Mouse (Mus musculus): ENCODE data around the gene Gm8165. TPM values are rescaled to one million over a fixed set of nuclear protein-coding genes. Genes with fewer than 3 reads are reported as not detected.
"Not testable (repeated sequence)": the region's sequence is repeated elsewhere in the genome, so short reads cannot be mapped to it uniquely, and the experiment has no call there.

Gene Gm8165
- polyA plus RNA-seq (2012; rRNA removed), result not detected in 2 replicates

GRCm38 (mm10) chr14:43677099-43677498, at the start of gene Gm8165:
Gene Gm8165, minus strand, starts transcription at chr14:43677199.
- not testable (repeated sequence) for H3K27ac ChIP-seq (ENCODE audit: insufficient read depth, low read length); H3K4me3 ChIP-seq (ENCODE audit: insufficient read depth, low read length); H3K4me1 ChIP-seq (ENCODE audit: control insufficient read depth, insufficient read depth, low read length)

GRCm38 (mm10) chr14:43697621-43698020, 20.6 kb upstream of the Gm8165 start, which contains the start of gene Gm7324:
Gene Gm7324, plus strand, starts transcription at chr14:43697828.
- not testable (repeated sequence) for H3K4me1 ChIP-seq (ENCODE audit: control insufficient read depth, insufficient read depth, low read length); H3K4me3 ChIP-seq (ENCODE audit: insufficient read depth, low read length); H3K27ac ChIP-seq (ENCODE audit: insufficient read depth, low read length)

Other genes starting within 250 kb of the Gm8165 start
- gene Gm5799, start 133.6 kb downstream of the Gm8165 start, polyA plus RNA-seq (2012; rRNA removed), result not detected in 2 replicates
- gene Gm17654, start 98.1 kb downstream of the Gm8165 start, polyA plus RNA-seq (2012; rRNA removed), result not detected in 2 replicates
- not detected in 2 replicates for gene Gm10375, start 69.2 kb downstream of the Gm8165 start, polyA plus RNA-seq (2012; rRNA removed)
- gene Gm7324, start 20.6 kb upstream of the Gm8165 start, polyA plus RNA-seq (2012; rRNA removed), result 0.29 and 0.44 TPM in 2 replicates
- gene Gm16506, start 50.3 kb upstream of the Gm8165 start, polyA plus RNA-seq (2012; rRNA removed), result not detected in 2 replicates
- not detected in 2 replicates for gene Gm6526, start 70.7 kb upstream of the Gm8165 start, polyA plus RNA-seq (2012; rRNA removed)
- not detected in 2 replicates for gene Gm8180, start 107.5 kb upstream of the Gm8165 start, polyA plus RNA-seq (2012; rRNA removed)
- gene Ear1, start 198.3 kb upstream of the Gm8165 start, polyA plus RNA-seq (2012; rRNA removed), result not detected in 2 replicates
- gene Ear10, start 246.4 kb upstream of the Gm8165 start, polyA plus RNA-seq (2012; rRNA removed), result not detected in 2 replicates
- gene Gm8113, start 248.2 kb upstream of the Gm8165 start, polyA plus RNA-seq (2012; rRNA removed), result 0.28 and 0.29 TPM in 2 replicates